Mouse (Mus musculus): ENCODE measurements around the gene Ubl5.
"Not testable (repeated sequence)": the region's sequence is repeated elsewhere in the genome, so short reads cannot be mapped to it uniquely, and the experiment has no call there.

DNA sequence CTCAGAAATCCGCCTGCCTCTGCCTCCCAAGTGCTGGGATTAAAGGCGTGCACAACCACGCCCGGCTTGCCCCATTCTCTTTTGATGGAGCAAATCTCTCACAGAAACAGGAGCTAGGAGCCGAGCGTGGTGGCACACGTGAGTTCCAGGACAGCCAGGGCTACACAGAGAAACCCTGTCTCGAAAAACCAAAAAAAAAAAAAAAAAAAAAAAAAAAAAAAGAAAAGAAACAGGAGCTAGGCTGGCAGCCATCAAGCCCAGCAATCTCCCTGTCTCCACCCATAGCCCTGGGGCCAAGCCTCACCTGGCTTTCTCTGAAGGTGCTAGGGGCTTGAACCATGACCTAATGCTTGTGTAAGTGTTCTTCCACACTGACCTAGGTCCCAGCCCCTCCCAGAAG lies 7.0 kb upstream of the Ubl5 start:
- TF ChIP-seq POLR2A (IDR thresholded peaks at IDR 0.05; ENCODE audit: insufficient read depth, low read depth, low read length); CTCF (IDR thresholded peaks at IDR 0.05): not testable (repeated sequence)
